Mouse (Mus musculus) layer of hippocampus, adult 8-10 months (tissue): ENCODE results near the gene Gsn. TPM values are rescaled to one million over a fixed set of nuclear protein-coding genes. Genes with fewer than 3 reads are reported as not detected.
A peak's percentile ranks its signal among the peaks of the same experiment; 100 is the strongest.

Experiments
- DNase-seq, 2 experiments: peaks; one replicate each; pipeline ENCODE4 v3.0.0; 2022; ENCODE audit warnings: low spot score in 2 of 2
- total RNA-seq, 4 experiments: library from RNA; stranded (reverse); gene quantifications; 2 replicates each; pipeline ENCODE4 v1.2.4; 2022

The Gsn gene
- total RNA-seq, result 10 to 100 TPM; 41.3 to 77.4 (median 60.0) TPM

DNA sequence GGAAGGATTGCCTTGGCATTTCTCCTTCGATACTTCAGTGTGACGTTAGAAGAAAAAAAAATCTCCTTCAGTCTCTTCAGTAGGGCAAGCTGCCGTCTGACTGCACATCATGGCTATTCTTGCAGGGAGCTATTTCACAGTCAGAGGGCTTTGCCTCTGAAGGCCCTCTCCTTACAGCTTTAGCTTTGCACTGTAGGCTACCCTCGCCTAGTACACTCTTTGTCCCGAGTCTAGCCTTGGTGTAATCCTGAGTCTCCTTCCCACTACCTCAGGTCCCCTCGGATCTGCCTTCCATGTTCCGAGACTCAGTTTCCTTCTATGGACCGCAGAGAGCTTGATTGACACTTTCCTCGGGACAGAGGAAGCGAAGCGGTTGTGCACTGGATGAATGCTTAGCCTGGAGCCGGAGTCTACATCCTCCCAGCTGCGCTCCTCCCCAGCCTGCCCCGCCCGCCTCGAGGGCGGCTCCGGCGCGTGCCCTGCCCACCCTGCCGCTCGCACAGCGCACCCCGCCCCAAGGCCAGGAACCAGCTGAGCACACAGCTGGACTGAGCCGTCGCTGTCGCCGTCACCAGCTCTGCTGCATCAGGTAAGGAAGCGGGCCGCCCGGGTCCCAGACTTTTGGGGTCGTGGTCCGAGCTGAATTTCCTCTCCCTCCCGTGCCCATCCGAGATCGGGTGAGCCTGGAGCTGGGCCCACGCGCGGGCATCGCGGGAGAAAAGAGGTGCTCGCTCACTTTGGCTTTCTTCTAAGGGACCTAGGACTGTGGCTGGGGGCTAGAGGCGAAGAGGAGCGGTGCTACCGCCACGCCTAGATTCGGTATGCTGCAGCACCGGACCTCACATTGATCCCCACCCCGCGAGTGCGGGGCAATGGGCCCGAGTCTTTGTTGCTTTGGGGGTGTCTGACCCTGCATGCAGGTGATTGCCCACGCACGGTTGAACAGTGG lies at the start of gene Gsn:
Gsn (plus strand) TSS at position 496 of the 949 bp plus-strand sequence.
- DNase-seq, result no peak

GRCm38 (mm10) chr2:35206761-35207160 lies 49.4 kb upstream of the Gsn start:
- DNase-seq, result no peak

- DNase-seq, result no peak
Measured at GRCm38 (mm10) chr2:35208054-35208453, 48.1 kb upstream of the Gsn start.

- no peak for DNase-seq
Measured at GRCm38 (mm10) chr2:35208931-35209665, 47.1 kb upstream of the Gsn start.

- no peak for DNase-seq
Measured at GRCm38 (mm10) chr2:35211681-35212080, 44.5 kb upstream of the Gsn start.

DNA sequence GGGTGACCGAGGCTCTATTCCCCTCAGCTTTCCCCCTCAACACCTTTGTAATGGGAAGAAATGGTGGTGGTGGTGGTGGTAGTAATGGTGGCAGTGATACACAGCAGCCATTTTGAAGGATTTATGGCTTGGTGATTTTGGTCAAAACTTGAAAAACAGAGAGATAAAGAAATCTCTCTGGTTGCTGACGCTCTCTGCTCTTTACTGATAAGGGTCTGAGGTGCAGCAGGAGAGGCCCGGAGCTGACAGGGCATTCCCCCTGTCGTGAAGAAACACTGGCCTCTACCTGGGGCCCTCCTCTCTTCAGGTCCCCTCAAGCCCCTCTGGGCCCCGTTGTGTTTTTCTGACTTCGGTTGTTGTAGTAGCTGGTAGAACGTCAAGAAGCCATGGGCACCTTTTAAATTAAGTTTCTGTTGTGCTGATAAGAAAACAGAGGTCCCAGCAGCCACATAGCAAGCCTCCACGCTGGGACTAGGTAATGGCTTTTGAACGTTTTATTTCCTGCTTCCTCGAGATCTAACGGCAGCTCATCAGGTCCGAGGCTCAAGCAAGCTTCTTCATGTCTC lies 42.8 kb upstream of the Gsn start:
- no peak for DNase-seq

DNA sequence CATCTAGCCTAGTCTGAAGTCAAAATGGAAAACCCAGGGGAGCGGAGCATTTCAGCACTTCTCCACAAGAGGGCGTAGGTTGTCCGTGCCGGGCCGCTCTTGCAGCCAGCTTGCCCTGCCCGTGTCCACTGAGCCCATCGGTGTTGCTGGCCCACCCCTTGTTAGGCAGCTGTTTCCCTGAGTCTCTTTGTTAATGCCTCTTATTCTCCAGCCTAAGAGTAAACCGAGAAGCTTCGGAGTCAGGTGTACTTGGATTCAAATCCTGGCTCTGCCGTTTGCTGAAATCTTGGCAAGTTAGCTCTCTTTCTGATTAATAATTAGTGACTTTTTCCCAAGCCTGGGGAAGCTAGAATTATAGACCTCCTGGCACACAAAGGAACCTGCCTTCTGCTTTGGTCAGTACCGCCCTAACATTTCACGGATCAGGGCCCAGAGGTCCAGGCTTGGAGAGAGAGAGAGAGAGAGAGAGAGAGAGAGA lies 41.3 kb upstream of the Gsn start:
- DNase-seq, result peak; percentile 73 to 91

DNA sequence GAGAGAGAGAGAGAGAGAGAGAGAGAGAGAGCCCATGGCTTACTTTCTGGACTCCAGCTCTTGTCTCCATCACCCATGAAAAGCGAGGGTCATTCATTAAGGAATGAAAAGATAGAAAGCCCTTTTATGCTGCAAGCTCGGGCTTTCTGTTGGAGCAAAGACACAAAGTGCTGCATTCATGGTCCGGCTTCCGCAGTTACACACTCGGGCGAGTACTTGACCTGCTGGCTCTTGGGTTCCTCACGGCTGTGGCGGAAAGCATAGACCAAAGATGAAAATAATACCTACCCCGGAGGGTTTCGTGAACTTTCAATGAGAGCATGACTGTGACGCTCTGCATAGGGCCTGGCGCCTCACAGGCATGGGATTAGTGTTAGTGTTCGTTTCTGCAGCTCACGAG lies 40.8 kb upstream of the Gsn start:
- peak in 1 of 2 experiments; percentile 10 for DNase-seq

GRCm38 (mm10) chr2:35216701-35217100 lies 39.5 kb upstream of the Gsn start:
- no peak for DNase-seq

DNA sequence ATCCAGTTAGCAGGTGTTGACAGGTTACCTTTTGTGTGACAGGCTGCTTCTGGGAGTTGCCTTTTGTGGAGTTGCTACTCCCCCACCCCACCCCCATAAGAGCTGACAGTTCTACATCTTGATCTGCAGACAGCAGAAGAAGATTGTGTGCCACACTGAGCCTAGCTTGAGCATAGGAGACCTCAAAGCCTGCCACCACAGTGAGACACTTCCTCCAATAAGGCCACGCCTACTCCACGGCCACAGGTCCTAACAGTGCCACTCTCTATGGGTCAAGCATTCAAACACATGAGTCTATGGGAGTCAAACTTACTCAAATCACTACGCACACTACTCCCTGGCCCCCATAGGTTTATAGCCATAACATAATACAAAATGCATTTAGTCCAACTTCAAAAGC lies 37.4 kb upstream of the Gsn start:
- DNase-seq, result no peak

DNA sequence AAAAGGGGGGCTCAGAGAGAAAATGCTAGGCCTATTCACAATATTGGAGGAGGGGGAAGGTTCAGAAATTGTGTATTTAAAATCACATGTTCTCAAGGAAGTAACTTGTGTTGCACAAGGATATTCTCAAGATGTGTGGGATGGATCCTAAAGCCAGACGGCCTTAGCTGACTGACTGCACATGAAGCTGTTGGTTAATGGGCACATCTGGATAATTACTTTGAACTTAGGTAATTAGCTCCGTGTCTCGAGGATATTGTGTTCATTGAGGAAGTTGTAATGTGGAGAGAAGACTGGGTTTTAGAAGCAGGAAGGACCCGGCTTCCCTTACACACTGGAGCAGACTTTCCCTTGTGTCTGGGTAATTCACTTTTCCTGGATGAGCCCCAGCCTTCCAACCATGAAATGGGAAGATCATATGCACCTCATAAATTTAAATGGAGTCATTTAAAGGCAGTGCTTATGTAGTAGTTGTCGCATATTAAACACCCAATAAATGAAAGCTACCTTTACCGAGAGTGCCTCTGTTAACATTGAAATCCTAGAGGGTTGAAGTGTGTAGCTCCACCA lies 33.3 kb upstream of the Gsn start:
- no peak for DNase-seq

DNA sequence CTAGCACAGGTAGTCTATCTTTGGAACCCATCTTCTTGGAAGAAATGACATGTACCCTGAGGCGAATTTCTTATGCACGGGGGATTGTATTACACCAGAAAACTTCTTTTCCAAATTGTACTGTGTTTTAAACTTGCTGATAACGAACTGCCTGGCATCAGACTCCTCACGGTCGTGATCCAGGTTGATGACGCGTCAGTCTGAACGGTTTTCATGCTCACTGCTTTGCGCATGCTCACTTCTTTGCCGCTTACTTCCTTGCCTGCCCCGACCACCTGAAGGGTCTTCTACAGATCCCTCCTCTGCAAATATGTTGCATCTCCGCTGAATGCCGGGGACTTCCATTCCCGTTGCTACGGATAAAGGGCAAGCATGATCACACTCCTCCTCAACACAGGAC lies 31.9 kb upstream of the Gsn start:
- no peak for DNase-seq

DNA sequence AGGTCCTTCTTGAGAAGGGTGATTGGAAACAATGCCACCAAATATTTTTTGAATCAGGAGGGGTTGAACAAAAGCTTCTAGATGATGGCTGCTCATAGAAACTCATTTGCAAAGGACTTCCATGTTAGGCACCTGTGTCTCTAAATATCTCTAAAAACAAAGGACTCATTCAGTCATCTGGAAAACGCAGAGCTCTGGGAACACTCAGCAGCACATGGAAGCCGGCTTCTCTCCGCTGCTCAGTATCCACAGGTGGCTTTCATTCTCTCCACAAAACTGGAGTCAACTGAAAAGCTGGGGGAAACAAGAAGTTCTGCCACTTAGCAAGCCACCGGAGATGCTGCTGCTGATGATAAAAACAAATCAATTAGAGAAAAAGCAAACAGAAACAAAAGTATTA lies 28.0 kb upstream of the Gsn start:
- DNase-seq, result no peak

DNA sequence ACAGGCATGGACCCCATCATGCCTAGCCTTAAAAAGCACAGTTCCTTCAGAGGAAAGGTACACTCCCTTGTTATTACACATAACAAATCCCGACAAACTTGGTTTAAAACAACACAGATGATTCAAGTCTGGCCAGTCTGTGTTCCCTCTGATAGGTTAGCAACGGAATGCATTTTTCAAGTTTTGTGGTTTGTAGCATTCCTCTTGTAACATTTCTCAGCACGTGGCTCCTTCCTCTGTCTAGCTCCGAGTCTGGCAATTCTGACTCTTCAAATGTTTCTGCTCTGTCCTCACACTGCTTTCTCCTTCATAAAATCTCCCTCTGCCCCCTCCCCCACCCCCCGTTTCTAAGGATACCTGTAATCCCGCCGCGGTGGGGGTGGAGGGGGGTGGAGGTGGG lies 26.0 kb upstream of the Gsn start:
- no peak for DNase-seq

DNA sequence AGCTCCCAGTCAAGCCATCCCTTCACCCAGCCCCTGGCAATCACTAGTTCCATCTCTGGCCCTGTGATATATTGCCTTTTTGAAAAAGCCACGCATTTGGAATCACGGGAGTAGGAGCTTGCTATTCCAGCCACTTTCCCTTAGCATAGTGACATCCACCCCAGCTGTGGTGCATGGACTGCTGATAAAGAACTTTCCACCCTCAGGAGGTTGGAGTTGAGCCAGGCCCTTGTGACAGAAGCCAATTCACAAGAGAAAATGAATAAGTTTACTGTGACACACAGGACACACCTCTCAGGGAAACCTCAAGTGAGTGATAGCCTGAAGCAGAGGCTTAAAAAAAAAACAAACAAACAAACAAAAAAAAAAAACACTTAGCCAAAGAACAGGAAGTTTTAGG lies 24.3 kb upstream of the Gsn start:
- DNase-seq, result no peak

DNA sequence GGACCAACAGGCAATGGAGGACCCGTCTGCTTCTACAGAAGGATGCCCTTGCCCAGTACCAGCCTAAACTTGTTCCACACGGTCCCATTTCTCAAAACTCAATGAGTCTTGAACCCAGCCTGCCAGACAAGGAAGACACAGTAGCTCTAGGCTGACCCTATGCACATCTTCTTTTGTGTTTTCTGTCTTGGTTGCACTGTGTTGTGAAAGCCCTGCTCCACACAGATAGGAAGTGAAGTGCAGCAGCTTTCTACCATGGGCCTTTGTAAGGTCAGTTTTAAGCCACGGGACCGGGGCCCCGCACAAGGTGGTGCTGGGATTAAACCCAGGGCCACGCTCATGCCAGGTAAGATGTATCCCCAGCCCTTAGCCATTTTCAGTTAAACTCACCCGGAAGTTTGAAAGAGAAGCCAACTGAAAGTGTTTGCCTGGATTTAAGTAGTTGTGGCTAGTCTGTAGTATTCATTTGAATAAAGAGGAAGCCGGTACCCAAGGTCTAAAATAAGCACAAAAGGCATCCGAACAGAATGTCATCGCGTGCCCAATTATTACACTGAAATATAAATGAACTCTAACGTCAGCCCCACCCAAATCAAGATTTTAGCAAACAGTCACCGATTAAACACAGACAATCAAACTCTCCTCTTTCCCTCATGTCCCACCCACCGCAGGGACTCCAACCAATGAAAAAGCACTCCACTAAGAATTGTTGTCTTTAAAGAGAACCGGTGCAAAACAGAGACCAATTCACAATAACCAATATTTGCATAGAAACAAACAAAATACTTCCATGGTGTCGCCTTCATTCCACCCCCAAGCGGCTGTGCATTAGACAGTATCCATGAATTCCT lies 23.4 kb upstream of the Gsn start:
- DNase-seq, result no peak

DNA sequence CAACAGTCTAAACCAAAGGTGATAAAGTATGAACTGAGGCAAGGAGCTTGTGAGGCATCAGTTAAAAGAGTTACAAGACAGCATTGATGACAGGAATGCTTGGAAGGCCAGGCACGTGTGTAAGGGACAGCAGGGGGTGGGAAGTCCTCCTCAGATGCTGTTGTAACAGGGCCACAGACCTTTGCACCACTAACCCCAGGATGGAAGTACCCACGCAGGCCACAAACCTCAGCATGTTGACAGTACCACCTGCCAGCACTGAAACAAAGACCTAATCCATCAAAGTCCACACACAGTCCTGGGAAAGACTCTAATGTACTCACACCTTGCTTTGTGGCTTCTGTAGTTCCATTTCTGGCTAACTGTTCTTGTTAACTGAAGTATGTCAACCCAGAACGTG lies 22.3 kb upstream of the Gsn start:
- DNase-seq, result no peak

DNA sequence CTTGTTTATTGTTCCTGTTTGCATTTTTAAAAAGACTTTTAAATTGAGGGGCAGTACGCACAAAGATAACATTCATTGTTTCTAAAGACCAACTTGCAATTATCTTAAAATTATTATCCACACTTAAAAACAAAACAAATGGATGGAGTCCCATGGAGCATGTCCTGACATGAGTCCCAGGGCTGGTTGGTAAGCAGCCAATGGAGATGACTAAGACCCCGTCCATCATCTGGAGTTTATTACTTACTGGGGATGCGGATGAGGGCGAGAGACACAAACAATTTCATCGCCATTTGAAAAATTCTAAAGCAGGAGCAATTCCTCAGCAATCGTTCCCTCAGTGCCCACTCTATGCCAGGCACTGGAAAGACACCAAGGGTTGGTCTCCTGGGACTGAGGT lies 21.2 kb upstream of the Gsn start:
- DNase-seq, result no peak

- DNase-seq, result no peak
Measured at GRCm38 (mm10) chr2:35244241-35244640, 11.9 kb upstream of the Gsn start.

DNA sequence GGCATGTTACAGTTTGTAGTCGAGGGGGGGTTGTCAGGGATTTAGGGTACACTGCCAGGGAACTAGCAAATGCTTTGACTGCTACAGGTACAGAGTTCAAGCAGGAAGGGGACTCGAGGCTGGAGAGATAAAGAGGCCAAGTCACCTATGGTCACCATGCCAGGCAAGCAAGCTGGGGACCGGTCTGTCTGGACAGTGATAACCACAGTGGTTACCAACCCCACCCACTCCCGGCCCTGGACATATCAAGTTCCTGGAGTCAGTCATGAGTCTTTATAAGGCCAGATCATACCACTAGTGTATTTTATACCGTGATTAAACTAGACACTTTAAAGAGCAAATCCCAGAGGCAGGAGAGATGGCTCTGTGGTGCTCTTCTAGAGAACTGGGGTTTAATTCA lies 8.4 kb upstream of the Gsn start:
- DNase-seq, result no peak

GRCm38 (mm10) chr2:35252733-35253132 lies 3.4 kb upstream of the Gsn start:
- DNase-seq, result no peak
